Mouse (Mus musculus) brain, embryonic 14.5 days (tissue): Measurements from ENCODE around the gene Tmem25.

Experiments used
- CTCF ChIP-seq: fragments of 200-500 bp; IDR thresholded peaks from 2 replicates; pipeline ENCODE4 v1.5.1; 2012; ENCODE audit warnings: inconsistent platforms, mild to moderate bottlenecking, moderate library complexity, borderline replicate concordance; ENCODE audit not compliant: insufficient read depth, insufficient read length; ENCODE audit errors: extremely low read depth
- POLR2A ChIP-seq: fragments of 200-500 bp; IDR thresholded peaks from 2 replicates; pipeline ENCODE4 v1.6.1; 2012; ENCODE audit warnings: mild to moderate bottlenecking, inconsistent platforms, borderline replicate concordance; ENCODE audit not compliant: poor library complexity, insufficient read depth, insufficient read length, severe bottlenecking; ENCODE audit errors: extremely low read depth

- TF ChIP-seq CTCF: no peak
- no peak for TF ChIP-seq POLR2A
These were observed 18.4 kb upstream of the Tmem25 start for GRCm38 (mm10) chr9:44817522-44817921.
